Mouse (Mus musculus): ENCODE results near the gene Mettl3. TPM values are rescaled to one million over a fixed set of nuclear protein-coding genes. Genes with fewer than 3 reads are reported as not detected.
A peak's percentile ranks its signal among the peaks of the same experiment; 100 is the strongest.

Gene Mettl3
- polyA plus RNA-seq, 2 experiments = 15.3 to 18.2 TPM

DNA sequence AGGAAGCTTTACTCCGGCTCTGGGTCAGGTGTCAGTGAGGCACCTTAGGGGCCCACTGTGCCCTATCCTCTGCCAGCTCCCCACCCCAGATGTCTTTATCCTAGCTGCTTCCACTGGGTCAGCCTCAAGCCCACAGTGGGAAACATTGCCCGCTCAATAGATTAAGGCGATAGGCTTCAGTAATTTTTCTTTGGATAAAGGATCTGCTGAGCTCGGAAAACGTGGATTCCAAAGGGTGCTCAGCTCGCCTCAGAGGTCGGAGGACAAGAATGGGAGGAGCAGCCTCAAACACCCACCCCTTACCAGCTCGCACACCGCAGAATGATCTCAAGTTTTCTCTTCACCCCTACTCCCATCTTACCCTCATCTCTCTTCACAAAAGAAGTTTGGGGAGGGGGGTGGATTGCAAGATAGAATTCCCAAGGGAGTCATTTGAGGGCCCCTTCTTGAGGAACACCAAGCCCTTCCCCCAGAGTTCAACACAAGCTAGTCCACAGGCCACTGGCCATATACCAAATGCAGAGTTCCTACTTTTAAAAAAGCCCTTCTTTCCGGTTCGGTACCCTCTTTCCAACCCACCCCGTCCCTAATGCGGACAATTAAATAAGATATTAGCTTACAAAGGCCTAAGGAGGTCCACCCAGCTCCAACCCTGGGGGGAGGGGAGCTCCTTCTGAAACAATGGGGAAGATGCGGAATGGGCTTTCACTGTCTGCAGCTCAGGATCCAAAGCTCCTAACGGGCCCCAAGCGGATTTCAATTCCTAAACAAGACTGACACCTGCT lies 11.7 kb upstream of the Mettl3 start:
- Histone ChIP-seq H3K4me1 (replicated peaks; ENCODE audit: control insufficient read depth in 2 of 2, insufficient read depth in 2 of 2, low read length in 1 of 2) (peaks cover 0 to 5% of the 10 kb centered on the region in 2 experiments; a peak in 1 of 4 replicates), H3K36me3 (replicated peaks; ENCODE audit: control insufficient read depth, insufficient read depth, low read depth) (no peaks in the 10 kb centered on the region), H3K9me3 (ENCODE audit: control insufficient read depth, low read length) (no peaks in the 10 kb centered on the region), H3K4me2 (ENCODE audit: low read depth) (peak overlapping the region; percentile 72), H3K9ac (replicated peaks) (no peak overlapping the region), H3K4me3 (ENCODE audit: insufficient read depth in 1 of 2, low read depth in 2 of 2, low read length in 2 of 2) (peak overlapping the region; percentile 60; a peak in 3 of 4 replicates), H3K27me3 (ENCODE audit: control insufficient read depth, insufficient read depth, low read length) (peaks cover 33% of the 10 kb centered on the region), H3K27ac (no peak overlapping the region)
- WGBS (ENCODE audit: insufficient replicate concordance) = 18% methylated on average over 16 of the region's 16 CpGs
- ATAC-seq (ENCODE audit: insufficient read depth) (peak; percentile 27; the same call in 1 of the 2 replicates), DNase-seq (ENCODE audit: low read depth in 3 of 3, low spot score in 3 of 3) (no peak)
- TF ChIP-seq EP300 (IDR thresholded peaks at IDR 0.05; ENCODE audit: low read depth) (no peak), CTCF (IDR thresholded peaks at IDR 0.05; ENCODE audit: low read depth) (no peak)

DNA sequence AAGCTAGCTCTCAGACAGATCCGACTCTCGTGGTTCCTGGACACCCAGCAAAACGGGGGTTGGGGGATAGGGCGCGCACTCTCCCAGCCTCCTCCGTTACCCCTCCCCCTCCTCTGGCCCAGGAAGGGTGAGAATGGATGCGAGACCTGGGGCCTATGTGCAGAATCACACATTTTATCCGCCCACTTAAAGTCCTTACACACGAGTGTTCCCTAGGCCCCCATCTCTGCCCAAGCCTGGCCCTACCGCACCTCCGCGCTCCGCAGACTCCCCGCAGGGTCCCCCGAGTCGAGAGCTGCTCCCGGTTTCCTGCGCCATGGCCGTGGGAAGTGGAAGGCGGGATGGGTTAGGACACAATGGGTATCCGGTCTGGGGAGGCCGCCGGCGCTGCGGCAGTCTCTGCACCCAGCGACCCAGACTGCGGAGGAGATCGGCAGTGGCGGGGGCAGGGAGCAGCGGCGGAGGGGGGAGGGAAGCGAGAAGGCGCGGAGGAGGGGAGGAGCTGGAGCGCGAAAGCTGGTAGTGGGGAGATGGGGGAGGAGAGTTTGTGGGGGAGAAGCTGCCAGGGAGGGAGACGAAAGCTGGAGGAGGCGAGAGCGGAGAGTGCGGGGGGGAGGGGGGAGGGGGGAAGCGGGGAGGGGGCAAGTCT lies 11.0 kb upstream of the Mettl3 start:
- no peak for DNase-seq (ENCODE audit: low read depth in 3 of 3, low spot score in 3 of 3)
- no peaks in the 10 kb centered on the region for H3K9me3 ChIP-seq (ENCODE audit: control insufficient read depth, low read length)
- H3K36me3 ChIP-seq (replicated peaks; ENCODE audit: control insufficient read depth, insufficient read depth, low read depth) = no peaks in the 10 kb centered on the region
- TF ChIP-seq EP300 (IDR thresholded peaks at IDR 0.05; ENCODE audit: low read depth) = no peak
- TF ChIP-seq CTCF (IDR thresholded peaks at IDR 0.05; ENCODE audit: low read depth) = no peak
- H3K27ac ChIP-seq = no peak overlapping the region
- peaks cover 0 to 5% of the 10 kb centered on the region in 2 experiments; a peak in 1 of 4 replicates for H3K4me1 ChIP-seq (replicated peaks; ENCODE audit: control insufficient read depth in 2 of 2, insufficient read depth in 2 of 2, low read length in 1 of 2)
- WGBS (ENCODE audit: insufficient replicate concordance) = under 1% methylated on average over 37 of the region's 41 CpGs
- peak overlapping the region; percentile 72 for H3K4me2 ChIP-seq (ENCODE audit: low read depth)
- H3K9ac ChIP-seq (replicated peaks) = peak overlapping the region; percentile 41; the same call in 1 of the 2 replicates
- H3K27me3 ChIP-seq (ENCODE audit: control insufficient read depth, insufficient read depth, low read length) = peaks cover 33% of the 10 kb centered on the region
- H3K4me3 ChIP-seq (ENCODE audit: insufficient read depth in 1 of 2, low read depth in 2 of 2, low read length in 2 of 2) = peak overlapping the region; percentile 60
- ATAC-seq (ENCODE audit: insufficient read depth) = peak; percentile 68

DNA sequence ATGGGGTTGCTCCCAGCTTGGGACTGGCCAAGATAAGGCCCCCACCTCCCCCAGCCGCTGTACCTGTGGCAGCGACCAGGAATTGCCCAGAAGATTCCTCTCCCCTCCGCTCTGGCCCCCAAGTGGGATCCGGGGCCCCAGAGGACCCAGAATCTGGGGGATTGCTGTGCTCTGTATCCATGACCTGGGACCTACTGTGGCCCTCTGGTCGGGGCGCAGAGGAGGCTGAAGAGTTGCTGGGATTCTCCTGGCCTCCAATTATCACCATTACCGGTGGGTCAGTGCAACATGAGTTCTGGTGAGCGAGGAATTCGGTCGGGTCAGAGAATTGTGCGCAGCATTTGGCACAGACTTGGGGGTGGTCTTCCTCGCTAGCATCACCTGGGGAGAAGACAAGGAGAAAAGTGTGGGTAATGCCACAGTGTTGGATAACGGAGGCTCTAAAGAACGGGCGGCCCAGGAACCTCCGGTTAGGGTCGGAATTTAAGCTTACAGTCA lies 10.4 kb upstream of the Mettl3 start:
- Histone ChIP-seq H3K4me1 (replicated peaks; ENCODE audit: control insufficient read depth in 2 of 2, insufficient read depth in 2 of 2, low read length in 1 of 2) (peaks cover 0 to 5% of the 10 kb centered on the region in 2 experiments; a peak in 1 of 4 replicates), H3K9ac (replicated peaks) (no peak overlapping the region), H3K27me3 (ENCODE audit: control insufficient read depth, insufficient read depth, low read length) (peaks cover 33% of the 10 kb centered on the region), H3K27ac (no peak overlapping the region), H3K9me3 (ENCODE audit: control insufficient read depth, low read length) (no peaks in the 10 kb centered on the region), H3K4me2 (ENCODE audit: low read depth) (peak overlapping the region; percentile 72), H3K36me3 (replicated peaks; ENCODE audit: control insufficient read depth, insufficient read depth, low read depth) (no peaks in the 10 kb centered on the region), H3K4me3 (ENCODE audit: insufficient read depth in 1 of 2, low read depth in 2 of 2, low read length in 2 of 2) (peak overlapping the region; percentile 60)
- ATAC-seq (ENCODE audit: insufficient read depth) = no peak
- TF ChIP-seq CTCF (IDR thresholded peaks at IDR 0.05; ENCODE audit: low read depth) (no peak), EP300 (IDR thresholded peaks at IDR 0.05; ENCODE audit: low read depth) (no peak)
- 13% methylated on average over 17 of the region's 17 CpGs for WGBS (ENCODE audit: insufficient replicate concordance)
- DNase-seq (ENCODE audit: low read depth in 3 of 3, low spot score in 3 of 3) = no peak

DNA sequence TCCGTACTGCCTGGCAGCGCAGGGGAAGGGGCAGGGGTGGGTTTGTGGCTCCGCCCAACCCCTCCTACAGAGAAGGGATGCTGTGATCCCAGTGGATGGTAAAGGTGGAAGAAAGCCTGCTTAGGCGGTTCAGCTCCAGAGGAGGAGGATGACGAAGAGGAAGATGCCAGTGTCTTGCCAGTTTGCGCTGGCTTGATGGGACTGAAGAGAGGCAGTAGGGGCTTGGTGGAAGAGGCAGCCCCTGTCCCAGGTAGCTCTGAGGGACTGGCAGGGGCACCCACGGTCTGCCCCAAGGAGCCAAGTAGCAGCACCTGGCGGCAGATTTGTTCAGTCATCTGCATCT lies 9.9 kb upstream of the Mettl3 start:
- ATAC-seq (ENCODE audit: insufficient read depth) (no peak), DNase-seq (ENCODE audit: low read depth in 3 of 3, low spot score in 3 of 3) (no peak)
- no peak overlapping the region for H3K9ac ChIP-seq (replicated peaks)
- peaks cover 33% of the 10 kb centered on the region for H3K27me3 ChIP-seq (ENCODE audit: control insufficient read depth, insufficient read depth, low read length)
- peaks cover 0 to 5% of the 10 kb centered on the region in 2 experiments; a peak in 1 of 4 replicates for H3K4me1 ChIP-seq (replicated peaks; ENCODE audit: control insufficient read depth in 2 of 2, insufficient read depth in 2 of 2, low read length in 1 of 2)
- H3K4me2 ChIP-seq (ENCODE audit: low read depth) = peak overlapping the region; percentile 72; the same call in 1 of the 2 replicates
- WGBS (ENCODE audit: insufficient replicate concordance) = 40% methylated on average over 8 of the region's 8 CpGs
- H3K27ac ChIP-seq = no peak overlapping the region
- H3K36me3 ChIP-seq (replicated peaks; ENCODE audit: control insufficient read depth, insufficient read depth, low read depth) = no peaks in the 10 kb centered on the region
- H3K9me3 ChIP-seq (ENCODE audit: control insufficient read depth, low read length) = no peaks in the 10 kb centered on the region
- TF ChIP-seq EP300 (IDR thresholded peaks at IDR 0.05; ENCODE audit: low read depth) (no peak), CTCF (IDR thresholded peaks at IDR 0.05; ENCODE audit: low read depth) (no peak)
- no peak overlapping the region for H3K4me3 ChIP-seq (ENCODE audit: insufficient read depth in 1 of 2, low read depth in 2 of 2, low read length in 2 of 2)
